Mouse (Mus musculus): ENCODE results near the gene Wdr70.
"Not testable (repeated sequence)": the region's sequence is repeated elsewhere in the genome, so short reads cannot be mapped to it uniquely, and the experiment has no call there.

Gene Wdr70

DNA sequence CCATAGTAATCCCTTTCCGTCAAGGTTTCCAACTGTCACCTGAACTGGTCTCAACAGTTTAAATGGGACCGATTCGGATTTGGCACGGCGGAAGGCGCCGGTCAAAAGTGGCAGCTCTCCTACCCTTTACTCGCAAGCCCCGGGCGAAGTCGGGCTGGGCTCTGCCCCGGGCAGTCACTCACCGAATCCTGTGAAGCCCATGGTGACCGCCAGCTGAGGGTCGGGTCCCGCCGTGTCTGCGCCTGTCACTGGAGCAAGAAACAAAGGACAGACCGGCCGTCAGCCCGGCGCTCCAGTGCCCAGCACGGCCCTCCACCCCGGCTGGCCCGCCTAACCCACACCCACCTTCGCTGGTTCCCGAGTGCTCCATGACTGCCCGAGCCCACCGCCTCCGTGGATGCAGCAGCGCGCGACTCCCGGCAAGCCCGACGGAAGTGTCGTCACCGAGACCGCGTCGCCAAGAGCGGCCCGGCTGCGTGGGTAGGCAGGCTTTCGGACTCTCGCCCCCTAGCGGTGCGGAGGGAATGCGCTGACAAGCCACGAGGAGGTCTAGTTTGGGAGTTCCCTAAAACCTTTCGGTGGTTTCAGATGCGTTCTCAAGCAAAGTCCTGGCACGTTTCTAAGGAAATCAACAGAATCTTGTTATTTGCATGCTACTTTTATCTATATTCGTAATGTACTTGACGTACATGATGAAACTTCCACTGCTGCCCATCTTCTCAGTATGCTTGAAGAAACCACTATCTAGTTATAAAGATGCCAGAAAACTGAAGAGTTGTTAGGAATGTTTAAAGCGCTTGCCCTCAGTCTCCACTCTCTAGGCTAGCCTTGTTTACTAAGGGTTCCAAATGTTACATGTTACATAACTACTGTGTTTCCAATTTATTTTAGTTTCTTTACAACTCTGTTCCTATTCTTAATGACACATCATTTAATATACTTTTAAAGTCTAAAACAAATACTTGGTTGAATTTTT lies at the start of gene Wdr70:
Gene Wdr70 (minus strand): TSS at position 436 of the 976 bp plus-strand sequence.
- DNase-seq (ENCODE audit: low spot score): peak; percentile 97

- no peak for DNase-seq (ENCODE audit: low spot score)
These were observed 36.6 kb upstream of the Wdr70 start for GRCm38 (mm10) chr15:8135606-8136005.

DNA sequence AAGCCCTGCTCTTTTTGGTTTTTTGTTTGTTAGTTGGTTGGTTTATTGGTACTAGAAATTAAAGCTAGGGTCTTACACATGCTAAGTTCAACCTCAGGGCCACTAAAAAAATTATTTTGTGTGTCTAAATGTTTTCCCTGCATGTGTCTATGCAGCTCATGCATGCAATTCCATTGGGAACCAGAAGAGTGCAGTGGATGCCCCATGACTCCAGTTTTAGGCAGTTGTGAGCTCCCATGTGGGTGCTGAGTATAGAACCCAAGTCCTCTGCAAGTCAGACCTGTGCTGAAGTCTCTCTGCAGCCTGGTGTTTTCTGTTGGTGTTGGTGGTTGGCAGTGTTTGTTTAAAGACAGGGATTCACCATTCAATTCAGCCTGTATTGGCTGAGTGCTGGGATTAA lies 32.8 kb upstream of the Wdr70 start:
- no peak for DNase-seq (ENCODE audit: low spot score)

DNA sequence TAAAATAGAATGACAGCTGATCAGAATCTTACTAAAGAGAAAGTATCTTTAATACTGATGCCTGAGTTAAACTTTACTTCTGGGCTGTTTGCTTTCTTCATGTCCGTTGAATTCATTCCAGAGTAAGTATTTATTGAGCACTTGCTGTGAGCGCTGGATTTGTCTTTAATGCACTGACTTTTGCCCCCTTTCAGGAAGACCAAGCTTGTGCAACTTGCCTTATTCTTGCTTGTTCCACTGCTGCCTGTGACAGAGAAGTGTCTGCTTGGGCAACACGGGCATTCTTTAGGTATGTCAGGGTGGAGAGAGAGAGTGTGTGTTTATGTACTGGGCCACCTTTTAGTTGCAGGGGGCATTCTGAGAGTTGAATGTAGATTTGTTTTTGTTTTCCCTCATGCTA lies 32.3 kb upstream of the Wdr70 start:
- no peak for DNase-seq (ENCODE audit: low spot score)

DNA sequence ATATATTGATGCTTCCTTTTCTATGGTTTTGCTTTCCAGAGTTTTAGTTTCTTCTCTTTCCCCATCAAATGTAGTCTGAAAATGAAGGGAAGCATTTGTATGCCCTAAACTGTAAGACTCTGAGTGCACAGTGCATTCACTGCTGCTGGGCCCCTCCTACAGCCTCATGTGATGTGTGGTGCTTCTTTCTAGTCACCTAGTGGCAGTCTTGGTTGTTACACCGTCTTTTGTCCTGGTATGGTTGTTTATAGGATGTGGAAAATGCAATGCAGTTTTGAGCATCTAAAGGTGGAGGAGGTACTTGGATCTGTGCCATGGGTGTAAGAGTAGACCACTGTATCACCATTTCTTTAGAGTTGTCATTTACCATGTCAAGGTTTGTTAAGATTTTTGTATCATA lies 30.3 kb upstream of the Wdr70 start:
- DNase-seq (ENCODE audit: low spot score): no peak

GRCm38 (mm10) chr15:8109782-8110181 lies 10.8 kb upstream of the Wdr70 start:
- no peak for DNase-seq (ENCODE audit: low spot score)

DNA sequence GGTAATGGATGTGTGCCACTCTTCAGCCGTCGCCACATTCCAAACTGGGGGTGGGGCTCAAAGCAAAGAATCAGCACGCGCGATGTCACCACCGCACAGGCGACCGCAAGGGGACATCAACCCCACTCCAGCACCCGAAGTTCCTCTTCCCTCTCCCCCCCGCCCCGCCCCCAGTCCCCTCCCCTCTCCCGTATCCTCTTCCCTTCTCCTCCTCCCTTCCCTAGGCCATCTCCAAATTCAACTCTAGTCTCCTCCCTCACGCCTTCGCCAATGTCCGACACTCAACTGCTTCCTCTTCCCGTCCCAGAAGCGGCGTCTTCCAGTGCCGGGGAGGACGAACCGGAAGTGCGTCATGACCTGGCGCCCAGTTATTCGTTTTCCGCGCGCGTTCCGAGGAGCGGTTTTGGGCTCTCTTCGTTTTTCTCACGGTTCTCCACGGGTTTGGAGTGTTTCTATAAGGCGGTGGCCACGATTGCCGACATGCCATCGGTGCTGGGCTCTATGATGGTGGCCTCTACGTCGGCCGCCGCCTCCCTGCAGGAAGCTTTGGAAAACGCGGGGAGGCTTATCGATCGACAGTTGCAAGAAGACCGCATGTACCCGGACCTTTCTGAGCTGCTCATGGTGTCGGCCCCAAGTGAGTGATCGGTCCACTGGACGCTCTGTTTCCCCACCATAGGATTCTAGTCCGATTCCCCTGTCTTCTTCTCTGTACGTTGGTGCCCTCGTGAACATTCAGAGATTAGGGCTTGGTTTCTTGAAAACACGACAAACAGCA lies 10.1 kb upstream of the Wdr70 start, which contains the start of gene Nup155:
Gene Nup155 (plus strand): TSS at position 308 of the 778 bp plus-strand sequence.
- DNase-seq (ENCODE audit: low spot score): peak; percentile 72

DNA sequence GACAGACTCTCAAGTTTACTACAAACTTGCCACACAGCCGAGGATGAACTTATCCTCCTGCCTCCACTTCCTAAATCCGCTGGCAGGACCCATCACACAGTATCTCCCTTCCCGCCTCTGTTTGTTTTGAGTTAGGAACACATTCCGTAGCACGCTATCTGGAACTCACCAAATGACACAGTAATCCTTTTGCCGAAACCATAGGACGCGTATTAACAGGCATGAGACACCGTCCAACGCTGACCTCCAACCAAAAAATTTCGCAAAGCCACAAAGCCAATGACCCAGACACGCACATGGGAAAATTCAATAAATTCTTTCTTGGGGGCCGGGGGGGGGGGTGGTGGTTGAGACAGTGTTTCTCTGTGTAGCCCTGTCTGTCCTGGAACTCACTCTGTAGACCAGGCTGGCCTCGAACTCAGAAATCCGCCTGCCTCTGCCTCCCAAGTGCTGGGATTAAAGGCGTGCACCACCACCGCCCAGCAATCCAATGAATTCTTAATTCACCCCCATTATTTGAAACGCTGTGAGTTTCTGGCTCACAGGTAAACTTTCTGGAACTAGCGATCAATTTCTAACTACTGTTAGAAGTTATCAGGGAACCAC lies 9.5 kb upstream of the Wdr70 start:
- no peak for DNase-seq (ENCODE audit: low spot score)

- not testable (repeated sequence) for DNase-seq (ENCODE audit: low spot score)
These were observed 3.0 kb upstream of the Wdr70 start for GRCm38 (mm10) chr15:8101975-8102542.

GRCm38 (mm10) chr15:8097853-8098252 lies 1.2 kb downstream of the Wdr70 start:
- DNase-seq (ENCODE audit: low spot score): no peak

GRCm38 (mm10) chr15:8092668-8093067 lies 6.3 kb downstream of the Wdr70 start:
- not testable (repeated sequence) for DNase-seq (ENCODE audit: low spot score)

DNA sequence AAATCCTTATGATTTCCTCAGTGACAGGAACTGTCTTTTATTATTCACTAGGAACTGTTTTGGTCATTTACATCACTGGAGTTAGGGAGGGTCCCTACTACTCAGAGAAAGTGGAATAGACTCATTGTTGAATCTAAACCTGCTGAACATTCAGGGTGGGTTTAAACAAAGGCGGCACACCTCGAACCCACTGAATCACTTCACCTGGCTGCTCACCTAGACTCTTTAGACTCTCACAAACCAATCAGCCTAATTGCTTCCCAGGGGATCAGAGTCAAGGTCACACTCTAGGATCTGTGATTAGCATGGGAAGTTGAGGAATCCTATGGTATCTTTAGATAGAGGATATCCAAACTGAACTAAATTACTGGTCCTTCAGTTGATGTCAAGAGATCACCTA lies 8.3 kb downstream of the Wdr70 start:
- no peak for DNase-seq (ENCODE audit: low spot score)

- no peak for DNase-seq (ENCODE audit: low spot score)
These were observed 10.3 kb downstream of the Wdr70 start for GRCm38 (mm10) chr15:8088715-8089114.

DNA sequence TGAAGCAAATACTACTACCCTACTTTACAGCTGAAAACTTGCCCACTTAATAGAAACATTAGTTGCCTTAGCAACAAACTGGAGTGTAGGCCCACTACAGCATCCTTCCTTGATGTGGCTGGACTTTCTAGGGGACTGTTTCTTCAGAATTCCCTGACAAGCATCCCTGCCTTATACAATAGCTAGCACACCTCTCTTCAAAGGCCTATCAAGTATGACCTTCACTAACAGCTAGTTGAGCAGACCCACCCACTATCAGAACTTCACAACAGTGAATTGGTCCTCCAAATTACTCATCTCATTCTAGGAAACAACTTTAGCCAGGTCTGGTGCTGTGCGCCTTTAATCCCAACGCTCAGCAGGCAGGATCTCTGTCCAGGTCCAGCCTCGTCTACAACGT lies 11.7 kb downstream of the Wdr70 start:
- DNase-seq (ENCODE audit: low spot score): no peak

- DNase-seq (ENCODE audit: low spot score): no peak
These were observed 16.9 kb downstream of the Wdr70 start for GRCm38 (mm10) chr15:8082139-8082538.

GRCm38 (mm10) chr15:8073159-8073558 lies 25.9 kb downstream of the Wdr70 start:
- DNase-seq (ENCODE audit: low spot score): not testable (repeated sequence)

DNA sequence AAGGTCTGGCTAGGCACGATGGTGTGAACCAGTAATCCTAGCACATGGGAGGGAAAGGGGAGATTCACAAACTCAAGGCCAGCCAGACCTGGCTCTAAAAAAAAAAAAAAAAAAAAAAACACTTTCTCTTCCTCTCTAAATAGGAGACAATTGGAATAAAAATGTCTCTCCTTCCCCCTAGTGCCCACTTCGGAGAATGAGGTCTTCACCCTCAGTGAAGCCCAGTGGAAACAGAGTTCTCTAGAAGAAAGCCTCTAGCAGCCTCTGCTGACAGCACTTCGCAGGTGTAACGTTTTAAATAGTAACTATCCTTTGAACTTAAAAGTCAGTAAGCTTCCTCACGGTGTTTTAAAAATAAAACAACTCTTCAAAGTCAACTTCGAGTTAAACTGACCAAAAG lies 33.8 kb downstream of the Wdr70 start:
- no peak for DNase-seq (ENCODE audit: low spot score)

DNA sequence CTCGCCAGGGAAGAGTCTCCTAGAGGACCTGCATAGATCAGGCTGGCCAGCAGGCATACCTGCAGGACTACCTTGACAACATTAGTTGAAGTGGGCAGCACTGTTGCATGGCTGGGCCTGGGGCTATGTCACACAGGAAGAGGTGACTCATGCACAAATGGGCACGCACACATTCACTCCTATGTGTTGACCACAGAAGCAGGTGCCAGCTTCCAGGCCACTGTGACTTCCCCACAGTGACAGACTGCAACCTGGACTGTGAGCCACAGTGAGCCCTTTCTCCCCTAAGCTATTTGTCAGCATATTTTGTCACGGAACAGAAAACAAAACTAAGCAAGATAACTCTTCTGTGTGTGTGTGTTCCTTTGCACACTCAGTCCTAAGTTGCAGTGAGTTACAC lies 47.8 kb downstream of the Wdr70 start:
- no peak for DNase-seq (ENCODE audit: low spot score)

DNA sequence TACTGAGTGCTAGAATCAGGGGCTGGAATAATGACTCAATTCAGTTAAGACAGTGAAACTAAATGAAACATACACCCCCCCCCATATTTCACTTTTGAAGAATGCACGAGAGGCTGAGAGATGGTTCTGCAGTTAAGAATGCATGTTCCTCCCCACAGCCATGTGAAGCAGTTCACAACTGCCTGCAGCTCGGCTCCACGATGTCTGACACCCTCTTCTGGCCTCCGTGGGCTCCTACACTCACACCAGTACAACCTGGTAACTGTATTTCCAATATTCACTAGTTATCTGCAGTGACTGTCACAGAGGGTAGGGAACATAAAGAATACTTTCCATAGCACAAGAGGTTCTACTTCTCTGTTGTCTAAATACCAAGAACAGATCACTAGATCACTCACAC lies 59.2 kb downstream of the Wdr70 start:
- DNase-seq (ENCODE audit: low spot score): no peak

DNA sequence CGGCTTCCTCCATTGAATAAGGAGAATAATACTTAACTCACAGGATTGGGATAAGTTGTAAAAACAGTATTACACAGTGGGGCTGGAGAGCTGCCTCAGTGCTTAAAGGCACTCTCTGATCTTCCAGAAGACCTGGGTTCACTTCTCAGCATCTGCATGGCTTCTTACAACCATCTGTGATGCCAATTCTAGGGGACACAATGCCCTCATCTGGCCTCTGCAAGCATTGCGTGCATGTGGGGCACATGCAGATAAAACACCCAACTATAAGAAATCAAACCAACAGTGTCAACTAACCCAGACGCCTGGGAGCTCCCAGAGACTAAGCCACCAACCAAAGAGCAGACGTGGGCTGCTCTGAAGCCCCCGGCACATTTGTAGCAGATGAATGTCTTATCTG lies 60.6 kb downstream of the Wdr70 start:
- DNase-seq (ENCODE audit: low spot score): no peak

DNA sequence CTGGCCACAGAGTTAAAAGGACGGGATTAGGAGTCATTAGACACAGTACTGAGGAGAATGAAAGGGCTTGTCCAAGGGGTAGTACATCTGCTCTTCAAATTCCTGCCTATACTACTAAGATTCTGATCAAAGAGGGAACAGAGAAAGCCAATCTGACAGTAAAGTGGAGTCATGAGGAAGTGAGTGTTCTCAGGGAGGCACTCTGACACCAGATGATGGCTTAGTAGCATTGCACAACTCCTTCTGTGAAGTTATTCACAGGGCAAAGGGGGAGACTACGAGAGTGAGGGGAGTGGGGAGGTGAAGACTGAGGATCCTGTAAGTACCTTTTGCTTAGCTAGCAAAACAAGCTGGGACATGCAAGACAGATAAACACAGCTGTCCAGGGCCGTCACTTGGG lies 61.2 kb downstream of the Wdr70 start:
- DNase-seq (ENCODE audit: low spot score): no peak

- DNase-seq (ENCODE audit: low spot score): no peak
These were observed 67.8 kb downstream of the Wdr70 start for GRCm38 (mm10) chr15:8031211-8031610.
